Mouse (Mus musculus) erythroblast, embryonic 14.5 days (primary cell): Measurements from ENCODE around the gene Krt36.

ENCODE experiments used
- GATA1 ChIP-seq: IDR thresholded peaks from 2 replicates; pipeline ENCODE4 v1.6.1; 2012; ENCODE audit warnings: low read length, inconsistent platforms, mixed read lengths
- TAL1 ChIP-seq: IDR thresholded peaks from 3 replicates; pipeline ENCODE4 v1.6.1; 2012; ENCODE audit warnings: low read length, inconsistent platforms, mixed read lengths

GRCm38 (mm10) chr11:100112935-100113741 is 7.7 kb upstream of the Krt36 start:
- TF ChIP-seq TAL1 (no peak), GATA1 (no peak)
